Mouse (Mus musculus): ENCODE data around the gene Pln. TPM values are rescaled to one million over a fixed set of nuclear protein-coding genes. Genes with fewer than 3 reads are reported as not detected.

Pln gene
- 10 to 100 TPM in 1 of 2 experiments, 1 to 10 TPM in 1; 8.1 to 69.3 TPM for total RNA-seq (2021)
- long read RNA-seq, experiment 1, partial matches to known transcripts, result 0 of 2 reads
- long read RNA-seq, experiment 1, other reads (novel, unspliced or antisense), result 0 of 2 reads
- long read RNA-seq, experiment 2, partial matches to known transcripts, result 0 of 6 reads
- long read RNA-seq, experiment 2, other reads (novel, unspliced or antisense), result 5 of 6 reads

DNA sequence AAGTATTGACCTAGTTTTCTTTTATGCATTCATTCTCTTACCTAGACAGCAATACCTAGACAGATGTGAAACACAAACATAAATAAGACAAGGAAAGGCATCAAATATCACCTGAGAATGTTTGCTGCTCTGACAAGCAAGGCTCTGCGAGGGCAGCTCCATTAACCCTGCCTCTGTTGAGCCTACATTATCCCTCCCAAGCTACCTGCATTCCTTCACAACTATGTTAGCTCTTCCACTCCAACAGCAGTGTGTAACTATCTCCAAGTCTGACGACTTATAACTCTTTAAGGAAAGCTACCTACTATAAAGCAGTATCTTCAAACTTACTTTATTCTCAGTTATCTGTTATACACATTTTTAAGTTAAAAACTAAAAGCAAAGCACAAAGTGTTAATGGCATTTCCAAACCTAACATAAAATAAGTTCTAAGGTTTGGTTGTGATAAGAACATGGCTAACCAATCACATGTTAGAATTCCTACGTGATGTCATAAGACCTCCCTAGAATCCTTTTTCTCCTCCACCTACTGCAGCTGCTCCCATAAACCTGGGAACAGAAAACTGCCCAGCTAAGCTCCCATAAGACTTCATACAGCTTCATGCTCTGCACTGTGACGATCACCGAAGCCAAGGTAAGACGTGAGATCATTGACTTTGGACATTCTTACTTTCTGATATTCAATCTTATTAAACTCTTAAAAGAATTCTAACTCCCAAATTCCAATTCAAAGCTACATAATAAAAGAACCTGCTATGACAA lies at the start of gene Pln:
Gene Pln (plus strand): TSS at position 506 of the 762 bp plus-strand sequence.
- DNase-seq (ENCODE audit: low spot score), result no peak

DNA sequence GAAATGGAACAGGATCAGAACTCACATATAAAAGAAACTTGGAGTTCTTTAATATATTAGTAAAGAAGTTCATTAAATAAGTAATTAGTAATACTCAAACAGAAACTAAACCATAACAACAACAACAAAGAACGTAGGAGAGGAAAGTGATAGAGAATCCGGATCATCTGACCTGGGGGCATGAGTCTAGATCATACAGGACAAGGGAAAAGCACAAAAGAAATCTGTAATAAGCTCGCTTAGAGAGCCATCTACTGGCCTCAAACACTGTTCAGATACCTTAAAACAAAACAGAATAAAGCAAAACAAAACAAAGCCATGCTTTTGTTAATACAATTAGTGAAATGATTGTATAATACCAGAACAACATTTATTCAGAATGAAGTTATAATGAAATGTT lies 31.6 kb upstream of the Pln start:
- DNase-seq (ENCODE audit: low spot score), result no peak

DNA sequence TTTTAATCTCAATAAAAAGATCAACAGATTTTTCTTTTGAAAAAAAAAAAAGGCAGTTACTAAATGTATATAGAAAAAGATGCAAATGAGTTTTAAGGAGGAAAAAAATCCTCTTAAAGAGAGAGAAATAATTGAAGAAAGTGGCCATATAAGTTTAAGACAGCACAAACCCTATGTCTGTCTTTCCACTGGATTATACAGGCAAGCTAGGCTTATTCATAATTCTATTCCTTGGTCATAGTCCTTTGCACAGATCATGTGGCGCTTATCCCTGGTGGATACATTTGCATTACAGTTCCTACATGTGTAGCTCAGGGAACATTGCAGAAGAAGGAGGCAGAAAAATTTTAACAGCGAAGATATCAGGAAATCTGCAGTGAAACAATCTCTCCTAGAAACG lies 30.8 kb upstream of the Pln start:
- no peak for DNase-seq (ENCODE audit: low spot score)

DNA sequence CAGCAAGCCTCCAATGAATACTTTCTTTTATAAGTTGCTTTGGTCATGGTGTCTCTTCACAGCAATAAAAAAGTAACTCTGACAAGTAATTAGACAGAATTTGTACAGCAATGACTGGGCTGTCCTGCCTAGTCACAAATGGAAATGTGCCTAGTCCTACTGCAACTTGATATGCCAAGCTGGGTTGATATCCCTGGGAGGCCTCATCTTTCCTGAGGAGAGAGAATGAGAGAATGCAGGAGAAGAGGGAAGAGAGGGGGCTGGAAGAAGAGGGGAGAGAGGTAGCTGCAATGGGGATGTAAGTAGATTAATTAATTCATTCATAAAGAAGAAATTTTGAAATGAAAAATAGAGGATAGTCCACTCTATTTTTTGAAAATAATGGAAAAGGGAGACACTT lies 14.1 kb upstream of the Pln start:
- peak; percentile 56 for DNase-seq (ENCODE audit: low spot score)

GRCm38 (mm10) chr10:53324663-53325062 lies 12.8 kb upstream of the Pln start:
- DNase-seq (ENCODE audit: low spot score), result peak; percentile 39

- no peak for DNase-seq (ENCODE audit: low spot score)
These were observed 11.1 kb upstream of the Pln start for GRCm38 (mm10) chr10:53326367-53326766.

DNA sequence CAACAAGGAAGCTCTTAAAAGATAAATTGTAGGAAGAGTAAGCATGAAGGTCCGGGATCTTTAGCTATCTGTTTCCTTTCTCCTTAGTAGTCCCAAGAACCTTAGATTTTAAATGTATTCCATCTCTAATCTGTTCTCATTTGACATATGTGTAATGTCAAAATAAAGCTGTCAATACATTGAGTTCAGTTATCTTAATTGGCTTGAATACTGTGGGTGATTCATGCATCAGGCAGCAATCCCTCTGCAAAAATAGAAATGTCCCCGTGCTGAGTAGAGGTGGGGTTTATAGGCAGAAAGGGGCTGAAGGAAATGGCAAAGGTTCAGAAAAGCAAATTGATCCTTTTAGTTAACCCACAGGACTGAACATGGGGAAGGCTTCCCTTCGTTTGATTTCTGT lies 8.2 kb upstream of the Pln start:
- no peak for DNase-seq (ENCODE audit: low spot score)

GRCm38 (mm10) chr10:53332752-53333151 lies 4.7 kb upstream of the Pln start:
- DNase-seq (ENCODE audit: low spot score), result no peak

GRCm38 (mm10) chr10:53335266-53335665 lies 2.2 kb upstream of the Pln start:
- no peak for DNase-seq (ENCODE audit: low spot score)

DNA sequence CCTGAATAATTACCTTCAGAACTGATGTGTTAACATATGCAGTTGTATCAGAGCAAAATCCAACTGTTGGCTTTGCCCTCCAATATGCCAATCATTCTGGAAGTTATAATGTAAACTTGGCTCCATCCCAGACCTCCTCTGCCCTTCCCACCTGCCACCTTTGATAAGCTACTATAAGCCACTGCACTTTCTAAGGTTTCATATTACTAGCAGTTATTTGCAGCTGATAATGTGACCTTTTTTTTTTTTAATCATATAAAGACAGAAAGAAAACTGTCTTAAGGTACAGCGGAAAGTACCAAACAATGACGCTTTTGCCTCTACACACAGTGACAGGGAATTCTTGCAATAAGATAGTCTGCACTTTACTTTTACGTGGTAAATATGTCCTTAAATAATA lies 1.5 kb upstream of the Pln start:
- DNase-seq (ENCODE audit: low spot score), result no peak

GRCm38 (mm10) chr10:53339045-53339444 lies 1.6 kb downstream of the Pln start:
- DNase-seq (ENCODE audit: low spot score), result no peak

GRCm38 (mm10) chr10:53341288-53341965 lies 4.0 kb downstream of the Pln start:
- no peak for DNase-seq (ENCODE audit: low spot score)

DNA sequence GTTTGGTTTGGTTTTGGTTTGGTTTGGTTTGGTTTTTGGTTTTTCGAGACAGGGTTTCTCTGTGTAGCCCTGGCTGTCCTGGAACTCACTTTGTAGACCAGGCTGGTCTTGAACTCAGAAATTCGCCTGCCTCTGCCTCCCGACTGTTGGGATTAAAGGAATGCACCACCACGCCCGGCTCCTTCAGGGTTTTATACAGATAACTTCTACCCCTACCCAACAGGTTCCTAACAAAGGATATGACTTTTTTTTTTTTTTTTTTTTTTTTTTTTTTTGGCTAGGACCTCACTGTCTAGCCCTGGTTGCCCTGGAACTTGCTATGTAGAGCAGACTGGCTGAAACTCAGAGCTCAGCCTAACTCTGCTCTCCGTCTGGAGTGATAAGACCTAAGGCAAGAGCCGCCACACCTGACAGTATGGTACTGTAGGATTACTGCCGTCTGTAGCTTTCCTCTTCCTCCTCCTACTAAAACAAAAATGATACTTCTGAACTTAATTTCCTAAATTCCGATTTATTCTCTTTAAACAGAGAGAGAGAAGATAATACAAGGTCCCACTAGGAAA lies 4.8 kb downstream of the Pln start:
- no peak for DNase-seq (ENCODE audit: low spot score)

GRCm38 (mm10) chr10:53343384-53343783 lies 5.9 kb downstream of the Pln start:
- no peak for DNase-seq (ENCODE audit: low spot score)

DNA sequence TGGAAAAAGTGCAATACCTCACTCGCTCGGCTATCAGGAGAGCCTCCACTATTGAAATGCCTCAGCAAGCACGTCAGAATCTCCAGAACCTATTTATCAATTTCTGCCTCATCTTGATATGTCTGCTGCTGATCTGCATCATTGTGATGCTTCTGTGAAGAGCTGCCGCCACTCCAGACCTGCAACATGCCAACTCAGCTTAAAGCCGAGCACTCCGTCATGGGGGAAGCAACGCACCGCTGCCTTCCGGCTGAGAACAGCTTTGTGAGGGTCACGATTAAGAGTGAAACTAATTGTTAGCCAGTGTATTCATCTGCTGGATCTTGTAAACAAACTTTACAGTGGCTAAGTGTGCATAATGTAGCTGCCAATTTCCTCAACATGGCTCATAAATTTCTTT lies 6.4 kb downstream of the Pln start:
- DNase-seq (ENCODE audit: low spot score), result no peak

- no peak for DNase-seq (ENCODE audit: low spot score)
These were observed 8.0 kb downstream of the Pln start for GRCm38 (mm10) chr10:53345508-53345907.

DNA sequence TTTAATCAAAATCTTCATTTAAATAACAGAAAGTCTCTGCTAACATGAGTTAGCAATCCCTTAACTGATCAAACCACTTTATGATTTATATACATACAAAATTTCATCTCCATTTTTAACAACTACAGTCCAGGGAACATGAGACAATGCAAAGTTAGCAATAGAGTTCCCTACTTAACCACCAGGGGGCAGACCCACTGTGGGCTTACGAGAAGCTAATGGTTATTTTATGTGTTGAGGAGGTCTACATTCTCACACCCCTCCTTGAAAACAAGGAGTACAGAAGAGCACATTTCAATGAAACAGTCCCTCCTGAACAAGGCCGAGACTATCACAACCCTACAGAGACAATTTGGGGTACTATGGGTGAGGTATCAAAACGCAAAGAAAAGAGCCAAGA lies 9.0 kb downstream of the Pln start:
- peak; percentile 53 for DNase-seq (ENCODE audit: low spot score)

GRCm38 (mm10) chr10:53346916-53347315 lies 9.4 kb downstream of the Pln start:
- DNase-seq (ENCODE audit: low spot score), result no peak

GRCm38 (mm10) chr10:53347787-53348755 lies 10.6 kb downstream of the Pln start:
- peak; percentile 81 for DNase-seq (ENCODE audit: low spot score)

GRCm38 (mm10) chr10:53349254-53349653 lies 11.8 kb downstream of the Pln start:
- no peak for DNase-seq (ENCODE audit: low spot score)

- no peak for DNase-seq (ENCODE audit: low spot score)
These were observed 16.2 kb downstream of the Pln start for GRCm38 (mm10) chr10:53353665-53354064.
